Mouse (Mus musculus) ES-E14 (cell line): ENCODE data around the gene Tmem242. TPM values are rescaled to one million over a fixed set of nuclear protein-coding genes. Genes with fewer than 3 reads are reported as not detected.

ENCODE experiments used
- DNase-seq: peaks from one replicate; pipeline ENCODE4 v3.0.0-alpha.2; 2013; ENCODE audit warnings: low read depth, low spot score
- H3K27ac ChIP-seq: 2 replicates; pipeline ENCODE4 v1.5.1; 2012; ENCODE audit warnings: low read depth, mild to moderate bottlenecking, low read length, moderate library complexity, mixed read lengths; ENCODE audit not compliant: poor library complexity, insufficient read depth, severe bottlenecking
- H3K36me3 ChIP-seq: 2 replicates; pipeline ENCODE4 v1.6.1; 2012; ENCODE audit warnings: mild to moderate bottlenecking, low read length, moderate library complexity, mixed read lengths; ENCODE audit not compliant: control insufficient read depth, poor library complexity, insufficient read depth, severe bottlenecking
- H3K4me1 ChIP-seq, 2 experiments: fragments of 150-350 bp in 1 of 2; sonication (generic) in 1 of 2; 2 replicates each; pipeline ENCODE4 v1.6.1; 2012; ENCODE audit warnings: low read length in 2 of 2, mild to moderate bottlenecking in 1 of 2, mixed read lengths in 1 of 2; ENCODE audit not compliant: control insufficient read depth in 2 of 2, insufficient read depth in 2 of 2, poor library complexity in 1 of 2
- H3K4me3 ChIP-seq, 2 experiments: fragments of 150-350 bp in 1 of 2; sonication (generic) in 1 of 2; 2 replicates each; pipeline ENCODE4 v1.5.1; 2012; ENCODE audit warnings: low read length in 2 of 2, low read depth in 1 of 2, mild to moderate bottlenecking in 1 of 2, mixed read lengths in 1 of 2; ENCODE audit not compliant: insufficient read depth in 1 of 2, poor library complexity in 1 of 2, severe bottlenecking in 1 of 2
- H3K9ac ChIP-seq: 2 replicates; pipeline ENCODE4 v1.6.1; 2012; ENCODE audit warnings: low read depth, mild to moderate bottlenecking, low read length, mixed read lengths; ENCODE audit not compliant: poor library complexity, insufficient read depth, severe bottlenecking
- H3K9me3 ChIP-seq: fragments of 150-350 bp; sonication (generic); 2 replicates; pipeline ENCODE4 v1.6.1; 2012; ENCODE audit warnings: low read depth, mild to moderate bottlenecking, low read length; ENCODE audit not compliant: control insufficient read depth, insufficient read depth
- CHD2 ChIP-seq: IDR thresholded peaks from 2 replicates; pipeline ENCODE4 v1.6.1; 2014; ENCODE audit warnings: mild to moderate bottlenecking, low read depth, low read length, inconsistent platforms
- HCFC1 ChIP-seq: IDR thresholded peaks from 2 replicates; pipeline ENCODE4 v1.6.1; 2012; ENCODE audit warnings: low read length, inconsistent platforms, borderline replicate concordance; ENCODE audit not compliant: insufficient read depth
- MAFK ChIP-seq: IDR thresholded peaks from 2 replicates; pipeline ENCODE4 v1.6.1; 2014; ENCODE audit warnings: mild to moderate bottlenecking, low read depth, low read length, inconsistent platforms; ENCODE audit not compliant: insufficient read depth
- ZC3H11A ChIP-seq: IDR thresholded peaks from 2 replicates; pipeline ENCODE4 v1.6.1; 2012; ENCODE audit warnings: low read depth, mild to moderate bottlenecking, inconsistent platforms, low read length, borderline replicate concordance
- ZNF384 ChIP-seq: IDR thresholded peaks from 2 replicates; pipeline ENCODE4 v1.6.1; 2012; ENCODE audit warnings: low read depth, low read length, inconsistent platforms
- in situ Hi-C, 2 experiments: fragments of 600-800 bp; cut with MboI; formaldehyde crosslinking; loops; one replicate each; pipeline ENCODE4 v1.15.1; 2025; ENCODE audit warnings: low sequenced_read_pairs in 2 of 2, inconsistent platforms in 1 of 2; ENCODE audit not compliant: unreplicated experiment in 2 of 2
- total RNA-seq: library from RNA; depleted of rRNA; stranded (reverse); fragments of 300-350 nt; gene quantifications from 2 replicates; pipeline ENCODE4 v1.2.3, GENCODE M21; 2012

The Tmem242 gene
- total RNA-seq, 1 experiment: 61.6 TPM

- DNase-seq: no peak
- TF ChIP-seq MAFK (no peak), ZC3H11A (no peak), ZNF384 (no peak), HCFC1 (no peak), CHD2 (no peak)
- H3K36me3 ChIP-seq: peaks cover 3% of the 10 kb centered on the region; the same call in 1 of the 2 replicates
- H3K4me1 ChIP-seq: peaks cover 0 to 3% of the 10 kb centered on the region in 2 experiments; a peak in 1 of 4 replicates
- no peak overlapping the region for H3K4me3 ChIP-seq
- H3K9ac ChIP-seq: no peak overlapping the region
- no peak overlapping the region for H3K27ac ChIP-seq
- in situ Hi-C loops: no loop called here
- H3K9me3 ChIP-seq: no peaks in the 10 kb centered on the region
Observed at GRCm38 (mm10) chr17:5424156-5424555, 15.9 kb downstream of the Tmem242 start.

DNA sequence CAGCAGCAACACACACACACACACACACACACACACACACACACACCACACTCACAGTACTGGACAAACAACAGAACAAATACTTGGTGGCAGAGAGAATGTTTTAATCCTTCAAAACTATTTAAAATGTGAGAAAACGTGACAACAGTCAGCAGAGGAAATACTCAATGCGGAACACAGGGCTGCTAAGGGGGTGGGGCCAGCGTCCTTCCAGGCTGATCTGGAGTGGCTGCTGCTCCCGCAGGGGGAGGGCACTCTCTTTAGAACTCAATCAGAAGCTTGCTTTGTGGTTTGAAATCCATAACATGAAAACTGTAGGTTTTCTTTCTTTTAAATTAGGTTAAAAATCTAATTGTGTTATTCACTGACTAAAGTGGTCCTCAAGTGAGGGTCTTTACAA lies 18.2 kb downstream of the Tmem242 start:
- peaks cover 3 to 4% of the 10 kb centered on the region in 2 experiments; a peak in 2 of 4 replicates for H3K4me1 ChIP-seq
- no peak for DNase-seq
- no peak overlapping the region for H3K27ac ChIP-seq
- H3K4me3 ChIP-seq: no peak overlapping the region
- in situ Hi-C loops: no loop called here
- H3K36me3 ChIP-seq: peaks cover 5% of the 10 kb centered on the region; the same call in 1 of the 2 replicates
- TF ChIP-seq ZNF384 (no peak), HCFC1 (no peak), ZC3H11A (no peak), MAFK (no peak), CHD2 (no peak)
- no peak overlapping the region for H3K9ac ChIP-seq
- no peaks in the 10 kb centered on the region for H3K9me3 ChIP-seq

GRCm38 (mm10) chr17:5419771-5420518 lies 20.1 kb downstream of the Tmem242 start:
- Histone ChIP-seq H3K27ac (no peak overlapping the region), H3K9ac (no peak overlapping the region), H3K4me3 (no peak overlapping the region), H3K36me3 (peaks cover 5% of the 10 kb centered on the region; the same call in 1 of the 2 replicates), H3K9me3 (no peaks in the 10 kb centered on the region), H3K4me1 (peaks cover 3 to 4% of the 10 kb centered on the region in 2 experiments; a peak in 2 of 4 replicates)
- TF ChIP-seq ZNF384 (no peak), MAFK (no peak), CHD2 (no peak), HCFC1 (no peak), ZC3H11A (no peak)
- no peak for DNase-seq
- in situ Hi-C loops: no loop called here

DNA sequence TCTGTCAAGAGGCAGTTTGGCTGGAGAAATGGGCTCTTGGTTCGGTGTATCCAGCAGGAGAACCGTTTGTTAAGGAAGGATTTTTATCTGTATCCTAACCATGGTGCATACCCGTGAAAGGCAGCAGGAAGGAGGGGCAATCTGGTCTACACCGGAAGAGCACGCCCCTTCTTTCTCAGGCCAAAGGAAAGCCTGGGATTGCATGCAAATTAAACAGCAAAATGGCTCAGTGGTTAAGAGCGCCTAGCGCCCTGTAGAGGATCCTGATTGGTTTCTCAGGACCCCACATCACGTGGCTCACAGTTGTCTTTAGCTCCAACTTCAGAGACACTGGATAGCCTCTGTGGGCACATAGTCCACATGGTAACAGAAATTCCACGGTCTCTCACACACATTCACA lies 21.0 kb downstream of the Tmem242 start:
- in situ Hi-C loops: no loop called here
- peak overlapping the region; percentile 32 to 52; a peak in 3 of 4 replicates for H3K4me3 ChIP-seq
- no peaks in the 10 kb centered on the region for H3K9me3 ChIP-seq
- peak overlapping the region; percentile 50; the same call in 1 of the 2 replicates for H3K9ac ChIP-seq
- no peak for TF ChIP-seq MAFK
- no peak for TF ChIP-seq HCFC1
- TF ChIP-seq CHD2: no peak
- TF ChIP-seq ZC3H11A: no peak
- TF ChIP-seq ZNF384: no peak
- peaks cover 5% of the 10 kb centered on the region; the same call in 1 of the 2 replicates for H3K36me3 ChIP-seq
- no peak for DNase-seq
- H3K4me1 ChIP-seq: peaks cover 3 to 4% of the 10 kb centered on the region in 2 experiments; a peak in 2 of 4 replicates
- H3K27ac ChIP-seq: no peak overlapping the region
